Mouse (Mus musculus) liver, embryonic 16.5 days (tissue): ENCODE results near the gene Plcb2. TPM values are rescaled to one million over a fixed set of nuclear protein-coding genes. Genes with fewer than 3 reads are reported as not detected.

ENCODE experiments used
- ATAC-seq: fragments of 200-750 bp; cut with Nextera tagmentation; 2 replicates; pipeline ENCODE4 v1.8.0; 2017; ENCODE audit warnings: low read depth, mild to moderate bottlenecking, moderate number of reproducible peaks, moderate library complexity
- H3K27ac ChIP-seq: fragments of 300-500 bp; sonication (generic); 2 replicates; pipeline ENCODE4 v1.5.1; 2014; ENCODE audit warnings: mild to moderate bottlenecking, low read length
- H3K27me3 ChIP-seq: fragments of 300-500 bp; sonication (generic); 2 replicates; pipeline ENCODE4 v1.6.1; 2014; ENCODE audit warnings: low read depth, low read length, mixed read lengths; ENCODE audit not compliant: control insufficient read depth, insufficient read depth
- H3K36me3 ChIP-seq: fragments of 300-500 bp; sonication (generic); 2 replicates; pipeline ENCODE4 v1.6.1; 2014; ENCODE audit warnings: mild to moderate bottlenecking; ENCODE audit not compliant: control insufficient read depth, insufficient read depth
- H3K4me1 ChIP-seq: fragments of 300-500 bp; sonication (generic); 2 replicates; pipeline ENCODE4 v1.6.1; 2014; ENCODE audit warnings: low read depth, low read length, mixed read lengths; ENCODE audit not compliant: control insufficient read depth
- H3K4me2 ChIP-seq: fragments of 300-500 bp; sonication (generic); 2 replicates; pipeline ENCODE4 v1.6.1; 2014; ENCODE audit warnings: low read depth, low read length, mixed read lengths
- H3K4me3 ChIP-seq: fragments of 300-500 bp; sonication (generic); 2 replicates; pipeline ENCODE4 v1.5.1; 2014; ENCODE audit warnings: low read depth, mild to moderate bottlenecking, low read length
- H3K9ac ChIP-seq: fragments of 300-500 bp; sonication (generic); 2 replicates; pipeline ENCODE4 v1.6.1; 2014; ENCODE audit warnings: low read depth, low read length
- H3K9me3 ChIP-seq: fragments of 300-500 bp; sonication (generic); replicated peaks from 2 replicates; pipeline ENCODE4 v1.6.1; 2016; ENCODE audit warnings: low read length; ENCODE audit not compliant: control insufficient read depth
- WGBS: fragments of 180-500 bp; shearing (Covaris S2); extraction: QIAGEN DNeasy Blood & Tissue Kit; methylation state at CpG from one replicate; pipeline ENCODE4 v1.1.7; 2014; ENCODE audit not compliant: insufficient replicate concordance; 5-methylcytosine and 5-hydroxymethylcytosine counted together
- polyA plus RNA-seq: library from polyadenylated mRNA; unstranded; fragments of >200 nt; fragmentation: Nextera tagmentation; extraction: Ambion mirVana; gene quantifications from 2 replicates; pipeline ENCODE4 v1.2.1, GENCODE M21; 2015

Plcb2 gene
- polyA plus RNA-seq, 1 experiment from 2014 or later: 3.0 TPM

DNA sequence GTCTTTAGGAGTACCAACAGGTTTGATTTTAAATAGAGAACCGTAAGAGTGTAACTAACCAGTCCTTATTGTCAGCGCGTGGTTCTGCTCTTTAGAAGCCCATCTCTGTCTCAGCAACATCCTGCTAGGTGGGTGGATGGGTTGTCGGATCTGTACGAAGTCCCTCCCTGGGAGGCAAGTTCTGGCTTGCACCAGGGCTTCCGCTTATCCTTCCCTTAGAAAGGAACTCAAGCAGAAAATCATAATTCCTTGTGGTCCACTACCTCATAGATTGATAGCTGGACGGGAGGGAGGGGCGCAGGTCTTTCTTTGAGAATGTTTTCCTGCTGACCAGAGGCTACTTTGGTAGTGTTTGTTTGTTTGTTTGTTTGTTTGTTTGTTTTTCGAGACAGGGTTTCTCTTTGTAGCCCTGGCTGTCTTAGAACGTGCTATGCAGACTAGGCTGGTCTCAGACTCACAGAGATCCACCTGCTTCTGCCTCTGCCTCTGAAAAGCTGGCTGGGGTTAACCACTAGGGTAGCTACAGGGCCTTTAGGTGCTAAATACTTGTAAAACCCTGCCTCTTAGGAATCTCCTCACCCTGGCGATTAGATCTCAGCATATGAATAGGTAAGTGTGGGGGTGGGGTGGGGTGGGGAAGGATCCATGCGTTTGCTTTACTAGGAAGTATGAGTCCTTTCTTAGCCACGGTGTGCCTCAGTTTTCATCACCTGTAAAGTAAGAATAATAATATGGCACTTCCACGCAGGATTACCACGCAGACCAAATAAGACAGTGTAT is 54.4 kb downstream of the Plcb2 start:
- WGBS: 41% methylated on average over 15 of the region's 15 CpGs
- Histone ChIP-seq H3K4me1 (peaks cover 13% of the 10 kb centered on the region), H3K36me3 (no peaks in the 10 kb centered on the region), H3K27ac (no peak overlapping the region), H3K27me3 (peaks cover 43% of the 10 kb centered on the region), H3K9ac (no peak overlapping the region), H3K4me2 (no peak overlapping the region), H3K4me3 (no peak overlapping the region), H3K9me3 (no peaks in the 10 kb centered on the region)
- ATAC-seq: no peak

DNA sequence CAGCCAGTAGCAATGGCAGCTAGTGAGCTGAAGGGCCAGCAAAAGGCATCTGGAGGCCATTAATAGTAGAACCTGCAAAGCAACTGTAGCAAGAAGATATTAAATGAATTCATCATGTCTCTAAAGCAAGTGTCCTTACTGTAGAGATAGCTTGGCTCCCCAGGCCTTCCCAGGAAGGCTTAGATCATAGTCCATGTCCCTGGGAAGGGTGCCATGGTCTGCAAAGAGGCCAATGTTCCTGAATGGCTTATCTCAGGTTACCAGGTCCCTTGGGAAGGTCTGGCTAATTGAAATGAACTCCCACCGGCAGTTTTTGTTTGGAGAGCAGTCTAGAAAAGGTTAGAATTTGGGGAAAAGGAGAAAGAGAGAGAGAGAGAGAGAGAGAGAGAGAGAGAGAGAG is 56.5 kb downstream of the Plcb2 start:
- 38% methylated on average over 1 of the region's 1 CpGs for WGBS
- no peak overlapping the region for H3K9ac ChIP-seq

GRCm38 (mm10) chr2:118669785-118670184 is 58.5 kb downstream of the Plcb2 start:
- H3K36me3 ChIP-seq: no peaks in the 10 kb centered on the region
- H3K4me1 ChIP-seq: no peaks in the 10 kb centered on the region; the same call in 1 of the 2 replicates
- no peak for ATAC-seq
- H3K27me3 ChIP-seq: peaks cover 6% of the 10 kb centered on the region
- WGBS: 37% methylated on average over 2 of the region's 2 CpGs
- no peak overlapping the region for H3K4me2 ChIP-seq
- H3K9ac ChIP-seq: no peak overlapping the region
- H3K4me3 ChIP-seq: no peak overlapping the region
- no peak overlapping the region for H3K27ac ChIP-seq
- no peaks in the 10 kb centered on the region for H3K9me3 ChIP-seq

More for the DNA sequence above, 56.5 kb downstream of the Plcb2 start:
- Histone ChIP-seq H3K36me3 (no peaks in the 10 kb centered on the region), H3K4me3 (no peak overlapping the region), H3K4me2 (no peak overlapping the region), H3K4me1 (peaks cover under 1% of the 10 kb centered on the region; the same call in 1 of the 2 replicates), H3K27me3 (peaks cover 24% of the 10 kb centered on the region), H3K9me3 (no peaks in the 10 kb centered on the region), H3K27ac (no peak overlapping the region)
- no peak for ATAC-seq

DNA sequence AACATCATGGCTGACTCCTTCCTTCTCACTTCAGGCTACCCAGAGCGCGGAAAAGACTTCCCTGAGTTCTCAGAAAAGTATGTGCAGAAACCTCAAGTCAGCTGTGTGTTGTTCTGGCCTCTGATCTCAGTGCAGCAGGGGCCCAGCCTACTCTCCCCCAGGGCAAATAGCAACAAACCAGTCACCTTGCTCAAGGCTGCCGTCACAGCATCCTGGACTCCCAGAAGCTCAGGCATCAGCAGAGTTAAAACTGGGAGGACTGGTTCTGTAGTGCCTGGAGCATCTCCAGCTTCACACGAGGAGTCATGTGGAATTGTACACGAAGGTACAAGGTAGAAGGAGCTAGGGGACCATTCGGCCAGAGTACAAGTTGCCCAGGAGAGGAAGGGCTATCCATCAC is 59.0 kb downstream of the Plcb2 start:
- no peaks in the 10 kb centered on the region for H3K36me3 ChIP-seq
- WGBS: 67% methylated on average over 6 of the region's 6 CpGs
- no peak overlapping the region for H3K4me2 ChIP-seq
- H3K27me3 ChIP-seq: peaks cover under 1% of the 10 kb centered on the region
- H3K9me3 ChIP-seq: no peaks in the 10 kb centered on the region
- H3K4me3 ChIP-seq: no peak overlapping the region
- no peak overlapping the region for H3K27ac ChIP-seq
- peaks cover under 1% of the 10 kb centered on the region for H3K4me1 ChIP-seq
- H3K9ac ChIP-seq: no peak overlapping the region
- ATAC-seq: no peak

GRCm38 (mm10) chr2:118667181-118667580 is 61.1 kb downstream of the Plcb2 start:
- Histone ChIP-seq H3K36me3 (no peaks in the 10 kb centered on the region), H3K4me3 (no peak overlapping the region), H3K27ac (no peak overlapping the region), H3K27me3 (no peaks in the 10 kb centered on the region; the same call in 1 of the 2 replicates), H3K4me2 (no peak overlapping the region), H3K4me1 (peaks cover 21% of the 10 kb centered on the region), H3K9me3 (no peaks in the 10 kb centered on the region), H3K9ac (no peak overlapping the region)
- no peak for ATAC-seq
- 57% methylated on average over 5 of the region's 5 CpGs for WGBS

DNA sequence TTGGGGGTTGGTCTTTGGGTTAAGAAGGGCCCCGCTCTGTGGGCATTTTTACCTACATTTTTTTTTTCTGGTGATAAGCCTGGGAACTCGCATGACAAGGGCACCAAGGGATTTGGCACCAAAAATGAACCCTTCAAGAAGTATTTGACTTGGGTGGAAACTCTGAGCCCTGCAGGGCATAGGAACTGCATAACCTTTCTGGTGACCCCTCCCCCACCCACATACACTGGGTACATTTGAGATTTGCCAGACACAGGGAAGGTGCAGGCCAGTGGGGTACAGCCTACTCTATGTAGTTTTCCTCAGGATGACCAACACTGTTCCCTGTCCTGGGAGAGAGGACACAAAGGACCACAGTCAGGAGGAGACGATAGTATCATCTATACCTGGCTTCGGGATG is 62.6 kb downstream of the Plcb2 start:
- Histone ChIP-seq H3K4me1 (peaks cover 36% of the 10 kb centered on the region), H3K27me3 (no peaks in the 10 kb centered on the region), H3K9ac (no peak overlapping the region), H3K4me2 (no peak overlapping the region), H3K27ac (no peak overlapping the region), H3K9me3 (no peaks in the 10 kb centered on the region), H3K4me3 (no peak overlapping the region), H3K36me3 (no peaks in the 10 kb centered on the region)
- no peak for ATAC-seq
- WGBS: 68% methylated on average over 4 of the region's 4 CpGs

DNA sequence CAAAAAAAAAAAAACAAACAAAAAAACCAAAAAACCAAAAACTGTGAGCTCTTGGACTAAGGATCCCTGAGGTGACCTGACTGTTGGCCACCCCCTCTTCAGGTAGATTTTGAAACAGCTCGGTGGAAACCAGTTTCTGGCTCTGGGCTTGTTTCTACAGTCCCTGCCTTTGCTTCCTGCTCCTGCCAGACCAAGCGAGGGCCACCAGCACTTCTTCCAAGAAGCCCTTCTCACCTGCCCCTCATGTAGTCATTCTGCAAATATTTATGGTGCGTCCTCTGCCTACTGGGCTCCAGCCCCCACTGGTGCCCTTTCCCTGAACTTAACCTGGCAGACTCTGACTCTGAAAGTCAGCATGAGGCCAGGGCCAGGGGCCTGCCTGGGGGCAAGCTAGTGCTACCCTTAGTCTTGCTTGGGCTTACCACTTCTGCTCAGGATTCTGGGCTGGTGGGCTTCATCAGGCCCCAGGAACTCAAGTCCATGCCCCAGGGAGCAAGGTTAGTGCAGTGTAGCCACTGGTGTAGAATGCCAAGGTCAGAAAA is 63.2 kb downstream of the Plcb2 start:
- H3K27me3 ChIP-seq: no peaks in the 10 kb centered on the region
- H3K4me3 ChIP-seq: no peak overlapping the region
- H3K9ac ChIP-seq: no peak overlapping the region
- no peak overlapping the region for H3K4me2 ChIP-seq
- no peaks in the 10 kb centered on the region for H3K36me3 ChIP-seq
- H3K4me1 ChIP-seq: peaks cover 38% of the 10 kb centered on the region
- ATAC-seq: no peak
- WGBS: 63% methylated on average over 3 of the region's 3 CpGs
- no peak overlapping the region for H3K27ac ChIP-seq
- no peaks in the 10 kb centered on the region for H3K9me3 ChIP-seq

DNA sequence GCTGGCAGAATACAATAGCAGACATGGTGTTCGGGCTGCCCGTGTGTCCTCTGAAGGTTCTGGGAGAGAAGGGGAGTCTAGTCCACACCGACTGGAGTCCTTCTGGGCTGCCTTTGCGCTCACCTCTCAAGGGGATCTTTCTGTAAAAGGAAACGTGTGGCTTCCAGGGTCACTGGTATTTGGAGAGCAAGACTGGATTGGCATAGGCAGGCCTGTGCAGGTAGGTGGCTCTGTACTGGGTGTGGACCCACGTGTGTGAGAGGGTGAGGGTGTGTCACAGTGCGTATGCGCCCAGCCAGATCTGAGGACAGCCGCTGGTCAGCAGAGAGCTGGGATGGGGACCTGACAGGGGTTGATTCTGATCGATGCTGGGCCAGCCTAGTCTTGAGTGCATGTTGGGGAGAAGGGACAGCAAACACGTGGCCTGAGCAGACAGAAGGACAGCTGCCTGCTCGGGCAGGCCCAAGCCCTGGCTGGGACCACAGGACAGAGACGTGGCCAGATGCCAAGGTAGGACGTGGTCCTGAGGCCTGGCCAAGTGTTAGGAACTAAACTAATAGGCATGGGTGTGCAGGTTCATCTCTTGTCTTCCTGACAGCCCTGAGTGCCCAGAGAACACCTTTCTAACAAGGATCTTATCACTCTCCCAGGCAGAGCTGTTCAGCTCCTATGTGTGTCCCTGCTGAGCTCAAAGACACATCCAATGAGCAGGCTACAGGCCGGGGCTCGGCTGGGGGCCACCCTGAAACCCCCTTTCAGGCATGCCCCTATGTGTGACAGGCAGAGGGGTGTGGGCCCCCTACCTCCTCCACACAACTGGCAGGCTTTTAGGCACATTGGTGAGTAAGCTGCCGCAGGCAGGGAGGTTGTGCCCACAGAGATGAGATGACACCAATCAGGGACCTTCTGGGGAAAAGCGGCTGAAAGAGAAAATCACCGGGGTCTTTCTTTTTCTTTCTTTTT is 64.2 kb downstream of the Plcb2 start:
- Histone ChIP-seq H3K4me1 (peaks cover 46% of the 10 kb centered on the region), H3K27me3 (no peaks in the 10 kb centered on the region), H3K9me3 (no peaks in the 10 kb centered on the region), H3K27ac (no peak overlapping the region), H3K4me2 (peak overlapping the region; percentile 91), H3K4me3 (peak overlapping the region; percentile 64), H3K9ac (peak overlapping the region; percentile 69), H3K36me3 (no peaks in the 10 kb centered on the region)
- WGBS: 54% methylated on average over 19 of the region's 19 CpGs
- no peak for ATAC-seq
